Mouse (Mus musculus) limb, embryonic 14.5 days (tissue): ENCODE data around the gene Cadm3. TPM values are rescaled to one million over a fixed set of nuclear protein-coding genes. Genes with fewer than 3 reads are reported as not detected.

Experiments
- ATAC-seq: fragments of 200-750 bp; cut with Nextera tagmentation; 2 replicates; pipeline ENCODE4 v1.8.0; 2017; ENCODE audit warnings: low read depth, moderate number of reproducible peaks, moderate TSS enrichment; ENCODE audit not compliant: low FRiP score
- DNase-seq: peaks from one replicate; pipeline ENCODE4 v3.0.0-alpha.2; 2015; ENCODE audit warnings: low spot score
- H3K27ac ChIP-seq: fragments of 300-500 bp; sonication (generic); replicated peaks from 2 replicates; pipeline ENCODE4 v1.5.1; 2014; ENCODE audit warnings: low read depth, mild to moderate bottlenecking, low read length, moderate library complexity, mixed read lengths
- H3K27me3 ChIP-seq: fragments of 300-500 bp; sonication (generic); 2 replicates; pipeline ENCODE4 v1.6.1; 2014; ENCODE audit warnings: low read length, mixed read lengths; ENCODE audit not compliant: control insufficient read depth, insufficient read depth
- H3K36me3 ChIP-seq: fragments of 300-500 bp; sonication (generic); 2 replicates; pipeline ENCODE4 v1.6.1; 2014; ENCODE audit warnings: mild to moderate bottlenecking, low read length, moderate library complexity, mixed read lengths; ENCODE audit not compliant: control insufficient read depth, insufficient read depth
- H3K4me1 ChIP-seq: fragments of 300-500 bp; sonication (generic); 2 replicates; pipeline ENCODE4 v1.6.1; 2014; ENCODE audit warnings: antibody characterized with exemption, low read length, mixed read lengths; ENCODE audit not compliant: control insufficient read depth, insufficient read depth
- H3K4me2 ChIP-seq: fragments of 300-500 bp; sonication (generic); replicated peaks from 2 replicates; pipeline ENCODE4 v1.6.1; 2014; ENCODE audit warnings: low read depth, mild to moderate bottlenecking, low read length, moderate library complexity; ENCODE audit not compliant: severe bottlenecking
- H3K4me3 ChIP-seq: fragments of 300-500 bp; sonication (generic); replicated peaks from 2 replicates; pipeline ENCODE4 v1.5.1; 2014; ENCODE audit warnings: low read length
- H3K9ac ChIP-seq: fragments of 300-500 bp; sonication (generic); 2 replicates; pipeline ENCODE4 v1.6.1; 2014; ENCODE audit warnings: mild to moderate bottlenecking, low read depth, low read length, moderate library complexity; ENCODE audit not compliant: severe bottlenecking
- H3K9me3 ChIP-seq: fragments of 300-500 bp; sonication (generic); 2 replicates; pipeline ENCODE4 v1.6.1; 2016; ENCODE audit warnings: low read length; ENCODE audit not compliant: control insufficient read depth
- POLR2A ChIP-seq: fragments of 200-500 bp; IDR thresholded peaks from 2 replicates; pipeline ENCODE4 v1.8.0; 2012; ENCODE audit warnings: inconsistent platforms, mild to moderate bottlenecking, moderate library complexity, borderline replicate concordance; ENCODE audit not compliant: insufficient read depth, insufficient read length; ENCODE audit errors: extremely low read depth
- WGBS: fragments of 180-500 bp; shearing (Covaris S2); extraction: QIAGEN DNeasy Blood & Tissue Kit; methylation state at CpG from one replicate; pipeline ENCODE4 v1.1.7; 2014; 5-methylcytosine and 5-hydroxymethylcytosine counted together
- polyA plus RNA-seq, 2 experiments: library from polyadenylated mRNA; depleted of rRNA in 1 of 2; stranded (reverse) in 1 of 2; unstranded in 1 of 2; fragments of >200 nt; fragmentation: Nextera tagmentation in 1 of 2; extraction: Ambion mirVana in 1 of 2; gene quantifications; 2 replicates each; pipeline versions ENCODE4 v1.2.1 to v1.2.3; 2012 to 2014

Gene Cadm3
- polyA plus RNA-seq, 2 experiments = 2.2 to 6.1 TPM

GRCm38 (mm10) chr1:173349946-173350345 is 17.5 kb downstream of the Cadm3 start:
- Histone ChIP-seq H3K4me3 (no peak overlapping the region), H3K9ac (no peak overlapping the region), H3K4me2 (peak overlapping the region; percentile 38), H3K9me3 (no peaks in the 10 kb centered on the region), H3K27ac (no peak overlapping the region), H3K4me1 (no peaks in the 10 kb centered on the region), H3K36me3 (no peaks in the 10 kb centered on the region), H3K27me3 (no peaks in the 10 kb centered on the region)
- DNase-seq = peak; percentile 18
- TF ChIP-seq POLR2A = no peak
- WGBS = 4% methylated on average over 6 of the region's 6 CpGs
- no peak for ATAC-seq

- TF ChIP-seq POLR2A = no peak
- WGBS = 73% methylated on average over 5 of the region's 5 CpGs
- Histone ChIP-seq H3K36me3 (no peaks in the 10 kb centered on the region), H3K9me3 (no peaks in the 10 kb centered on the region), H3K27me3 (no peaks in the 10 kb centered on the region), H3K4me2 (no peak overlapping the region), H3K4me1 (no peaks in the 10 kb centered on the region), H3K4me3 (no peak overlapping the region), H3K9ac (no peak overlapping the region), H3K27ac (no peak overlapping the region)
- no peak for ATAC-seq
- no peak for DNase-seq
These were observed 18.3 kb downstream of the Cadm3 start for GRCm38 (mm10) chr1:173349192-173349591.

- Histone ChIP-seq H3K4me2 (no peak overlapping the region), H3K4me3 (no peak overlapping the region), H3K9me3 (no peaks in the 10 kb centered on the region), H3K27ac (no peak overlapping the region), H3K27me3 (no peaks in the 10 kb centered on the region), H3K9ac (no peak overlapping the region), H3K4me1 (no peaks in the 10 kb centered on the region), H3K36me3 (no peaks in the 10 kb centered on the region)
- DNase-seq = no peak
- WGBS = 10% methylated on average over 1 of the region's 1 CpGs
- no peak for TF ChIP-seq POLR2A
- no peak for ATAC-seq
These were observed 19.0 kb downstream of the Cadm3 start for GRCm38 (mm10) chr1:173348527-173348926.

GRCm38 (mm10) chr1:173345112-173345511 is 22.4 kb downstream of the Cadm3 start:
- Histone ChIP-seq H3K36me3 (no peaks in the 10 kb centered on the region), H3K4me2 (no peak overlapping the region), H3K9me3 (no peaks in the 10 kb centered on the region), H3K9ac (no peak overlapping the region), H3K27me3 (no peaks in the 10 kb centered on the region), H3K4me1 (no peaks in the 10 kb centered on the region), H3K27ac (no peak overlapping the region), H3K4me3 (no peak overlapping the region)
- TF ChIP-seq POLR2A = no peak
- DNase-seq (no peak), ATAC-seq (no peak)
- WGBS = 89% methylated on average over 4 of the region's 4 CpGs

GRCm38 (mm10) chr1:173343934-173344333 is 23.6 kb downstream of the Cadm3 start:
- no peak for ATAC-seq
- H3K27me3 ChIP-seq = no peaks in the 10 kb centered on the region
- H3K4me1 ChIP-seq = no peaks in the 10 kb centered on the region
- DNase-seq = no peak
- H3K9ac ChIP-seq = no peak overlapping the region
- 79% methylated on average over 3 of the region's 3 CpGs for WGBS
- H3K36me3 ChIP-seq = no peaks in the 10 kb centered on the region
- H3K9me3 ChIP-seq = no peaks in the 10 kb centered on the region
- no peak overlapping the region for H3K27ac ChIP-seq
- no peak overlapping the region for H3K4me2 ChIP-seq
- no peak for TF ChIP-seq POLR2A
- no peak overlapping the region for H3K4me3 ChIP-seq

GRCm38 (mm10) chr1:173342425-173342824 is 25.1 kb downstream of the Cadm3 start:
- no peaks in the 10 kb centered on the region for H3K27me3 ChIP-seq
- no peak overlapping the region for H3K9ac ChIP-seq
- no peaks in the 10 kb centered on the region for H3K4me1 ChIP-seq
- DNase-seq (no peak), ATAC-seq (no peak)
- H3K4me3 ChIP-seq = no peak overlapping the region
- H3K4me2 ChIP-seq = no peak overlapping the region
- TF ChIP-seq POLR2A = no peak
- no peak overlapping the region for H3K27ac ChIP-seq
- no peaks in the 10 kb centered on the region for H3K36me3 ChIP-seq
- 86% methylated on average over 1 of the region's 1 CpGs for WGBS
- no peaks in the 10 kb centered on the region for H3K9me3 ChIP-seq
